Mouse (Mus musculus) olfactory bulb, adult 2 months (tissue): ENCODE results near the gene Col4a2.

Source experiments
- CTCF ChIP-seq: fragments of 200-500 bp; IDR thresholded peaks from 2 replicates; pipeline ENCODE4 v1.5.1; 2012; ENCODE audit warnings: low read depth, mild to moderate bottlenecking, low read length, moderate library complexity; ENCODE audit not compliant: insufficient read depth
- POLR2A ChIP-seq: fragments of 200-500 bp; IDR thresholded peaks from 2 replicates; pipeline ENCODE4 v1.6.1; 2012; ENCODE audit warnings: mild to moderate bottlenecking, low read depth, low read length, moderate library complexity; ENCODE audit not compliant: insufficient read depth

DNA sequence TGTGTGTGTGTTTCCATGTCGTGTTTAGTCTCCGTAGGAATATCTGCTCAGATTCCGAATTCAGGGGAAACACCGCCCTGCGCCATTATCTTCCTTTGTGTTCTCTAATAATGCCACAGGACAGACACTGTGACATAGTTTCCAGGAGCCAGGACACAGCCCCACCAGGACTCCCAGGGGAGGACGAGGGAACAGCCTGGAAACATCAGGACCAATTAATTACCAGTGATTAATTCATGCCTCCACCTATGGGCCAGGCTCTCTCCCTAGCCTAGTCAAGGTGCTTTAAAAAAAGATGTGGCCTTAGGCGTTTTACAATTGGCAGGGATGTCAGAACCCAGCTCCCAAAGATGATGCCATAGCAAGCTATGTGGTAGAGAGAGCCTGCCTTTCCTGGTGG is 5.2 kb upstream of the Col4a2 start:
- no peak for TF ChIP-seq CTCF
- TF ChIP-seq POLR2A = no peak
